Mouse (Mus musculus): Measurements from ENCODE around the gene Lrpap1.

Lrpap1 gene

DNA sequence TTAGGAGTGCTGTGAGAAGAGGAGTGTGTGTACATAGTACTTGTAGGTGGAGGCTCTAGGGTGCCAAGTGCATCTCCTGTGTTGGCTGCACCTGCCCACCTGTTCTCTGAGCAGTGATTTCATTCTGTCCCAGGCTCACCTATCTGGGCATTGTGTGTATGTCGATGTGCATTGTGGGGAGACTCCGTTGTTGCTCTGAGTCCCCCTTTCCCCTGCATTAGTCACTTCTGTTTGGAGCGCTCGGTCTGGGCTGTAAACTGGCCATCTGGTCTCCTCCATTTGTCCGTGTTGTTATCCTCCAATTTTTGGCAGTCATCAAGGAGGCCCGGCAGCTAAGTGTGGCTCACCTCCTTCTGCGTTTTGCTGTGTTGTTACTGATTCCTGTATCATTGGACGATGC is 14.5 kb upstream of the Lrpap1 start:
- no peak for DNase-seq (ENCODE audit: low spot score)

GRCm38 (mm10) chr5:35118418-35118817 is 12.9 kb upstream of the Lrpap1 start:
- peak; percentile 27 for DNase-seq (ENCODE audit: low spot score)

DNA sequence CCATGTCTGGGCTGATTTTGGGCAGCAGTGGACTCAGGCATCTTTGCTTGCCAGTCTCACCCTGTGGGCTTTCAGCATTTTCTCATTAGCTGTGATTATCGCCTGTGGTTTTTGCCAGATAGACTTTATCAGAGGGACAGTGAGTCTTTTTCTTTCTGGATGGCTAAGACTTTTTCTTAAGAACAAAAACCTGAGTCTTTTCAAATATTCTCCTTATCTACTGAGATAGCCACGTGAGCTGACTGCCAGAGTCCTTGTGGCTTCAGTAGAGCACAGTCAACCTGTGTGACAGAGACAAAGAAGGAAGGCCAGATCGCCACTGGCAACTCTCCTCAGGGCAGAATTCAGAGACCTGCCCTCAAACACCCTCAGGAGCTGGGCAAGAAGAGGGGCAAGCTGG is 12.1 kb upstream of the Lrpap1 start:
- no peak for DNase-seq (ENCODE audit: low spot score)

DNA sequence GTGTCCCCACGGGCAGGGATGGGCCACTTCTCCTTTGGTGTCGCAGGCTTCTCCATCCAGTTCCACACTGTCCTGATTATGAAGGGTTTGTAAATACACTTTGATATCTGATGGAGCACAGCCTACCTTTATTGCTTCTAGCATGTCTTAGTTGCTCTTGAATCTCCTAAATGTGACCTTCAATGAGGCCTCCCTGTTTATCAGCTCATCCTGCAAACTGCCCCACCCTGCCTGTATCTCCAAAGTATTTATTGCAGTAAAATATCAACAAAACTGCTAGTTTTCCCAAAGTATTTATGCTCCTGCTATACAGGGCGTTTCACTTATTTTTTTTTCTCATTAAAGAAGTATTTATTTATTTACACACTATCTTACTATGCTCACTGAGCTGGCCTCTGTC is 10.4 kb upstream of the Lrpap1 start:
- no peak for DNase-seq (ENCODE audit: low spot score)

GRCm38 (mm10) chr5:35112444-35112843 is 6.9 kb upstream of the Lrpap1 start:
- no peak for DNase-seq (ENCODE audit: low spot score)

GRCm38 (mm10) chr5:35105922-35106298 is 344 bp upstream of the Lrpap1 start:
- no peak for DNase-seq (ENCODE audit: low spot score)

- no peak for DNase-seq (ENCODE audit: low spot score)
These were observed 1.2 kb downstream of the Lrpap1 start for GRCm38 (mm10) chr5:35104183-35104959.

GRCm38 (mm10) chr5:35103528-35103927 is 2.0 kb downstream of the Lrpap1 start:
- DNase-seq (ENCODE audit: low spot score), result no peak

DNA sequence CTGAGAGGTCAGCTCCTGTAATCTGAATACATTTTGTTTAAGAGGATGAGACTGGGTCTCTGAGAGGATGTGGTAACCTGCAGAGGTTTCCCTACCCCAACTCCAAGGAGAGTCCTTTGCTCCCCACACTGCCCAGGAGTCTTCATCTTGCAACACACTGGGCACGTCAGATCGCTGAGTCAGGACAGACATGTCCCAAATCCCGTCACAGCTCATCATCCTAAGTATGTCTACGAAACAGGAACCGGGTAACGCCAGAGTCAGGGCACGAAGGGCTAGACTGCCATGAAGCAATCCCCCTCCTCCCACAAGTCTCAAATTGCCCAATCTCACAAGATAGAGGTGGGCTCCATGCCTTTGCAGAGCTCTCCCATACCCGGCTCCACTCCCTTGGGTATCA is 2.5 kb downstream of the Lrpap1 start:
- no peak for DNase-seq (ENCODE audit: low spot score)

- DNase-seq (ENCODE audit: low spot score), result no peak
These were observed 13.9 kb downstream of the Lrpap1 start for GRCm38 (mm10) chr5:35091636-35092035.

- no peak for DNase-seq (ENCODE audit: low spot score)
These were observed 16.0 kb downstream of the Lrpap1 start for GRCm38 (mm10) chr5:35089614-35089963.

DNA sequence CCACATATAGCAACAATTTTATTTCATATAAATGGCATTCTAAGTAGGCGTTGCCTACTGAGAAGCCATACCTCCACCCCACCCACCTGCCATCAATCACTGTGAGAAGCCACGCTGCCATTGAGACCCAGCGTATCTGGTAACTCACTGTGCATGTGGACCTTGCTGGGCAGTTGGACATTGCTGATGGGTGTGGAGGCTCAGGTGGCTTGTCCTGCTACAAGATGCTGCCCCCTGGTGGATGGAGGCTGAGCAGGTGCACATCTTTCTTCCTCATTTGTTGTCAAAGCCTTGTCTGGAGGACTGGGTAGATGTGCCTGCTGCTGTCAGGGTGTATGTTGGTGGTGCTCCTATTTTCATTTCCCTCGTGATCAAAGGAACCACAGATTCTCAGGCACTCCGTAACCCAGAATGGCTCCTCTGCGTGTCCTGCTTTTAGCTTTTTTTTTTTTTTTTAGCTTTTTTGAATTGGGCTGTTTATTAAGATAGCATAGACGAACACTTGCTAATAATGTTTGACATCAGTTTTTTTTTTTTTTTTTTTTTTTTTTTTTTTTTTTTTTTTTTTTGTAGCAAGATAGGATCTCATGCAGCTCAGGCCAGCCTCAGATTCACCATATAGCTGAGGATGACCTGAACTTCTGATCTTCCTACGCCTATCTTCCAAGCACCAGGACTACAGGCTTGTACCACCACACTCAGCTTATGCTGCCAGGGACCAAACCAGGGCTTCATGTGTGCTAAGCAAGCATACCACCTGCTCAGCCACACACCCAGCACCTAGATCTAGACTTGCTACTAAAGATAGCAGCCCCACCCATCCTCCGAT is 16.6 kb downstream of the Lrpap1 start:
- DNase-seq (ENCODE audit: low spot score), result peak; percentile 63

- DNase-seq (ENCODE audit: low spot score), result no peak
These were observed 20.7 kb downstream of the Lrpap1 start for GRCm38 (mm10) chr5:35084913-35085312.

DNA sequence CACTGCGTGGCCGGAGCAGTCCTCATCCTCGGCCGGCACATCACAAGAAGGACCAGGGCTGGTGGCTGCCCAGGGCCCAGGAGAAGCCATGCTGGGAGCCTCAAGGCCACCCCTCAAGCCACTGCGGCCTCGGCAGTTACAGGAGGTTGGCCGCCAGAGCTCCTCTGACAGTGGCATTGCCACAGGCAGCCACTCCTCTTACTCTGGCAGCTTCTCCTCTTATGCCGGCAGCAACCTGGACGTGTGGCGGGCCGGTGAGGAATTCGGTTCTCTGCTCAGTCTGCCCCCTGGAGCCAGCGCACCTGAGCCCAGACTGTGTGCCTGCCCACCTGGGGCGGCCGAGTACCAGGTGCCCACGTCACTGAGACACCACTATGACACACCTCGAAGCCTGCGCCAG is 26.5 kb downstream of the Lrpap1 start:
- DNase-seq (ENCODE audit: low spot score), result no peak

- DNase-seq (ENCODE audit: low spot score), result no peak
These were observed 29.2 kb downstream of the Lrpap1 start for GRCm38 (mm10) chr5:35076369-35076768.

DNA sequence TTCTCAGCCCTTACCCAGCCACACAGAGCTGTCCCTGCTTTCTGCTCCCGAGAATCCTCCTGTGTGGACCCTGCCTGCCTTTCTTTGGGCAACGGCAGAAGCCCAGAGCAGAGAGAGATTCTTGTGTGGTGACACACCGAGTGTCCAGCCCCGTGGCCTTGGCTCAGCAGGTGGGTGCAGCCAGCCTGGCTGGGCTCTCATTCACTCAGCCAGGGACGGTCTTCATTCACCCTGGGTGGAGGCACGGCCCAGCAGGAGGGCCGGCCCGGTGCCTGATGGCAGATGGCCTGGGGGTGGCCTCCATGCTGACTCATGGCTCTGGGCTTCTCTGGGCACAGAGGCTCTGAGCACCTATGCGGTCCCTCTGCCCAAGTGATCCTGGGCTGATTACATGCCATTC is 31.6 kb downstream of the Lrpap1 start:
- DNase-seq (ENCODE audit: low spot score), result no peak

GRCm38 (mm10) chr5:35073235-35073634 is 32.3 kb downstream of the Lrpap1 start:
- DNase-seq (ENCODE audit: low spot score), result no peak

- DNase-seq (ENCODE audit: low spot score), result no peak
These were observed 33.7 kb downstream of the Lrpap1 start for GRCm38 (mm10) chr5:35071855-35072254.

- no peak for DNase-seq (ENCODE audit: low spot score)
These were observed 34.6 kb downstream of the Lrpap1 start for GRCm38 (mm10) chr5:35070953-35071352.

DNA sequence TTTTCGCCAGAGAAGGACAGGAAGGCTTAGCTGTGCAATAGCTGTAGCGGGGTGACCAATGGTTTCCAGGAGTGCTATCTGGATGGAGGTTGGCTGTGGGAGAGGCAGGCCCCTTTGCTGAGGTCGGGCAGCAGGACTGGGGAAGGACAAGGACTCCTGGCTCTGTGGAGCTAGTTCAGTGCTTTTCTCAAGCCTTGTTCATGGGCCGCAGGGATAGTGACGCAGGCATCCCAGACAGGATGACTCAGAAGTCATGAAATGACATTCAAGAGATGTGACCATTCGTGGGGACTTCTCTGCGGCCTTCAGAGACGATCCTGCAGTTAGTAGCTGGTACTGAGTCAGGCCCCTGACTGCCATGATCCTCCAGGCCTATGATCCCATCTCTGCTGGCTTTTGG is 35.3 kb downstream of the Lrpap1 start:
- no peak for DNase-seq (ENCODE audit: low spot score)

DNA sequence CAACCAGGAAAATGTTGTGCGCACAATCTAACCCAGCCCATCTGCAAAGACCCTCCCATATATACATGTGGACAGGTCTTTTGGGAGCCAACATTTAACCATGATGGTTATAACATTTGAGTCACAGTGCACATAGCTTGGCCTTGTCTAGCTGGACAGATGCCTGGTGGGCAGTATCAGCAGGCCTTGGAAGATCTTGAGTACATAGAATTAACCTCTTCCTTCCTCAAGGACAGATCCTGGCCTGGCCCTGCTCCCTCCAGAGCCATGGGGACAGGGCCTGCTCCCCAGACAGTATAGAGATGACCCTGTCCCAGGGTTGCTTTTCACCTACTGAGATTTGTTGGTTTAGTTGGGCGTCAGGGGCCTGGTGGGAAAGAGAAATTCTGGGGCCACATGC is 35.7 kb downstream of the Lrpap1 start:
- no peak for DNase-seq (ENCODE audit: low spot score)

DNA sequence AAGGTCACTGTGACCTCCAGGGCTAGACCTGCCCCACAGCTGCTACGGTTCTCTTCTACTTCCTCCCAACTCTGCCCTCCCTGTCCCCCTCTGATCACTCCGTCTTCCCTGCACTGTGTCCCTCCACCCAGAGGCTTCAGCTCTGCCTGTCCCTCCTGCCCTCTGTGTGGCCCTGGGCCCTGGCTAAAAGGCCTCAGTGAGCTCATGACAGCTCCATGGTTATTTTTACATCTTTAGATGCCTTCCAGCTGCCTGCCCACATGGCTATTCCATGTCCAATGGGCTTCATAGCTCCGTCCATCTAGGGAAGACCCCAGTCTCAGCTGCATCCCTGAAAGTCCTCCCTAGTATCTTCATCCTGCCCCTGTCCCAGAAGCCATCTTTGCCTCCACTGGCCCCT is 45.5 kb downstream of the Lrpap1 start:
- DNase-seq (ENCODE audit: low spot score), result no peak

GRCm38 (mm10) chr5:35058216-35058615 is 47.4 kb downstream of the Lrpap1 start:
- no peak for DNase-seq (ENCODE audit: low spot score)

- DNase-seq (ENCODE audit: low spot score), result no peak
These were observed 48.0 kb downstream of the Lrpap1 start for GRCm38 (mm10) chr5:35057582-35057981.

Data from ovary, postnatal 14 days (tissue).